Mouse (Mus musculus) midbrain, postnatal 0 days (tissue): ENCODE measurements around the gene Vash1. TPM values are rescaled to one million over a fixed set of nuclear protein-coding genes. Genes with fewer than 3 reads are reported as not detected.

ENCODE experiments used
- ATAC-seq: fragments of 200-750 bp; cut with Nextera tagmentation; 2 replicates; pipeline ENCODE4 v1.8.0; 2017; ENCODE audit warnings: moderate number of reproducible peaks, mild to moderate bottlenecking, moderate TSS enrichment, moderate library complexity; ENCODE audit not compliant: low FRiP score
- DNase-seq: peaks from one replicate; pipeline ENCODE4 v3.0.0-alpha.2; 2015; ENCODE audit warnings: low spot score
- H3K27ac ChIP-seq: fragments of 300-500 bp; sonication (generic); 2 replicates; pipeline ENCODE4 v1.5.1; 2014; ENCODE audit warnings: low read depth, mild to moderate bottlenecking, low read length, mixed read lengths
- H3K27me3 ChIP-seq: fragments of 300-500 bp; sonication (generic); 2 replicates; pipeline ENCODE4 v1.6.1; 2014; ENCODE audit warnings: low read length, control low read depth, mixed read lengths; ENCODE audit not compliant: insufficient read depth
- H3K36me3 ChIP-seq: fragments of 300-500 bp; sonication (generic); 2 replicates; pipeline ENCODE4 v1.6.1; 2014; ENCODE audit warnings: low read length, control low read depth, mixed read lengths; ENCODE audit not compliant: insufficient read depth
- H3K4me1 ChIP-seq: fragments of 300-500 bp; sonication (generic); 2 replicates; pipeline ENCODE4 v1.6.1; 2014; ENCODE audit warnings: mild to moderate bottlenecking, control low read depth, antibody characterized with exemption, low read length, mixed read lengths; ENCODE audit not compliant: insufficient read depth
- H3K4me2 ChIP-seq: fragments of 300-500 bp; sonication (generic); 2 replicates; pipeline ENCODE4 v1.6.1; 2014; ENCODE audit warnings: low read depth, mild to moderate bottlenecking, low read length, mixed read lengths; ENCODE audit not compliant: poor library complexity, severe bottlenecking
- H3K4me3 ChIP-seq: fragments of 300-500 bp; sonication (generic); 2 replicates; pipeline ENCODE4 v1.5.1; 2014; ENCODE audit warnings: low read depth, mild to moderate bottlenecking, low read length, moderate library complexity
- H3K9ac ChIP-seq: fragments of 300-500 bp; sonication (generic); replicated peaks from 2 replicates; pipeline ENCODE4 v1.6.1; 2014; ENCODE audit warnings: mild to moderate bottlenecking, low read length, moderate library complexity, mixed read lengths; ENCODE audit not compliant: poor library complexity, severe bottlenecking
- H3K9me3 ChIP-seq: fragments of 300-500 bp; sonication (generic); 2 replicates; pipeline ENCODE4 v1.6.1; 2016; ENCODE audit warnings: low read length, control low read depth
- CTCF ChIP-seq: IDR thresholded peaks from 2 replicates; pipeline ENCODE4 v1.5.1; 2016; ENCODE audit warnings: antibody characterized with exemption, mild to moderate bottlenecking
- WGBS: fragments of 180-500 bp; shearing (Covaris S2); extraction: QIAGEN DNeasy Blood & Tissue Kit; methylation state at CpG from one replicate; pipeline ENCODE4 v1.1.7; 2014; 5-methylcytosine and 5-hydroxymethylcytosine counted together
- polyA plus RNA-seq: library from polyadenylated mRNA; unstranded; fragments of >200 nt; fragmentation: Nextera tagmentation; extraction: Ambion mirVana; gene quantifications from 2 replicates; pipeline ENCODE4 v1.2.1, GENCODE M21; 2015
- total RNA-seq: library from RNA; depleted of rRNA; stranded (reverse); fragments of >200 nt; gene quantifications from 2 replicates; pipeline ENCODE4 v1.2.3, GENCODE M21; 2014

Gene Vash1
- total and polyA plus RNA-seq, 2 experiments from 2014 or later, result 25.4 to 89.4 TPM

DNA sequence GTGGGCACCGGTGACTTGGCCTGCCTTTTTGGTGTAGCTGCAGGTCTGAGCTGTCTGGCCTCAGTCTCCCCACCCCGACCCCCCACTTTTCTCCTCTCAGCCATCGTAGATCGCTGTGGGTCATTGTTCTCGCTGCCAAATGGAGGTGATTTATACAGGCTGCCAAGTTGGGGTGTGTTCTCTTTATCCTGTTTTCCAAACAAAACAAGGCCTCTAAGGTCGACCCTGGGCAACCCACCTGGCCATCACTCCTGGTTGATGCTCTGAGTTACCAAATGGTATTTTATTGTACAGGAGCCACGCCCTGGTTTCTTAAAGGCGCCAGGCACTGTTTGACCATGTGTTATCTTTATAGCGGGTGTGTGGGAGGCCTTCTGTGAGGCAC is 1.0 kb downstream of the Vash1 start:
- H3K27ac ChIP-seq, result peak overlapping the region; percentile 94
- 2% methylated on average over 9 of the region's 9 CpGs for WGBS
- no peaks in the 10 kb centered on the region for H3K9me3 ChIP-seq
- no peak for TF ChIP-seq CTCF
- H3K27me3 ChIP-seq, result no peaks in the 10 kb centered on the region
- ATAC-seq, result peak; percentile 11; the same call in 1 of the 2 replicates
- peak; percentile 56 for DNase-seq
- H3K4me1 ChIP-seq, result peaks cover 16% of the 10 kb centered on the region
- peaks cover 6% of the 10 kb centered on the region; the same call in 1 of the 2 replicates for H3K36me3 ChIP-seq
- peak overlapping the region; percentile 65 for H3K4me3 ChIP-seq
- peak overlapping the region; percentile 88 for H3K9ac ChIP-seq
- peak overlapping the region; percentile 84 for H3K4me2 ChIP-seq

GRCm38 (mm10) chr12:86679991-86680491 is 1.5 kb downstream of the Vash1 start:
- ATAC-seq (no peak), DNase-seq (no peak)
- peak overlapping the region; percentile 84 for H3K4me2 ChIP-seq
- H3K4me1 ChIP-seq, result peaks cover 16% of the 10 kb centered on the region
- H3K9me3 ChIP-seq, result no peaks in the 10 kb centered on the region
- H3K9ac ChIP-seq, result peak overlapping the region; percentile 88
- no peaks in the 10 kb centered on the region for H3K27me3 ChIP-seq
- peak overlapping the region; percentile 94 for H3K27ac ChIP-seq
- H3K4me3 ChIP-seq, result peak overlapping the region; percentile 65
- WGBS, result 19% methylated on average over 12 of the region's 12 CpGs
- TF ChIP-seq CTCF, result no peak
- peaks cover 7% of the 10 kb centered on the region; the same call in 1 of the 2 replicates for H3K36me3 ChIP-seq

GRCm38 (mm10) chr12:86680591-86681193 is 2.2 kb downstream of the Vash1 start:
- Histone ChIP-seq H3K27ac (peak overlapping the region; percentile 94; the same call in 1 of the 2 replicates), H3K36me3 (peaks cover 11% of the 10 kb centered on the region; the same call in 1 of the 2 replicates), H3K9me3 (no peaks in the 10 kb centered on the region), H3K4me2 (peak overlapping the region; percentile 84), H3K9ac (peak overlapping the region; percentile 88), H3K4me1 (peaks cover 16% of the 10 kb centered on the region), H3K27me3 (no peaks in the 10 kb centered on the region), H3K4me3 (peak overlapping the region; percentile 65)
- WGBS, result 13% methylated on average over 11 of the region's 11 CpGs
- peak; percentile 25; the same call in 1 of the 2 replicates for ATAC-seq
- DNase-seq, result peak; percentile 81
- TF ChIP-seq CTCF, result peak; percentile 64

DNA sequence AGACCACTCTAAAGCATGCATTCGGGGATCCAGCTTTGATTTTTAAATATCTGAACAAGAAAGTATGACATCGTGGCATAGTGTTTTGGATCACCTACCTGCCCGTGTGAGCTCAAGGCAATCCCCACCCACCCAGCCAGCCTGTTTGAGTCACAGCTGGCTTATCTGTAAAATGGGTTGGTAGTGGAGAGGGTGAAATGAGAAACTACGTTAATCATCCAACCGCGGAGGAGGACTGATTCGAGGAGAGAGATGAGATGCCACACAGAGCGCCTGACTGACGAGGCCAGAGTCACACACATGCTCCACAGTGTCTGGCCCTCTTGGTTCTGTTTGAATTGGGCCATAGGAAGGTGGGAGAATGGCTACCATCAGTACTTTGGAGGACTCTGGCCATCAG is 3.1 kb downstream of the Vash1 start:
- DNase-seq (no peak), ATAC-seq (no peak)
- WGBS, result 83% methylated on average over 9 of the region's 9 CpGs
- peaks cover 16% of the 10 kb centered on the region; the same call in 1 of the 2 replicates for H3K36me3 ChIP-seq
- no peak for TF ChIP-seq CTCF
- H3K4me3 ChIP-seq, result peak overlapping the region; percentile 65
- H3K27me3 ChIP-seq, result no peaks in the 10 kb centered on the region
- H3K9me3 ChIP-seq, result no peaks in the 10 kb centered on the region
- H3K4me2 ChIP-seq, result peak overlapping the region; percentile 84
- no peak overlapping the region for H3K9ac ChIP-seq
- no peak overlapping the region for H3K27ac ChIP-seq
- peaks cover 16% of the 10 kb centered on the region for H3K4me1 ChIP-seq

DNA sequence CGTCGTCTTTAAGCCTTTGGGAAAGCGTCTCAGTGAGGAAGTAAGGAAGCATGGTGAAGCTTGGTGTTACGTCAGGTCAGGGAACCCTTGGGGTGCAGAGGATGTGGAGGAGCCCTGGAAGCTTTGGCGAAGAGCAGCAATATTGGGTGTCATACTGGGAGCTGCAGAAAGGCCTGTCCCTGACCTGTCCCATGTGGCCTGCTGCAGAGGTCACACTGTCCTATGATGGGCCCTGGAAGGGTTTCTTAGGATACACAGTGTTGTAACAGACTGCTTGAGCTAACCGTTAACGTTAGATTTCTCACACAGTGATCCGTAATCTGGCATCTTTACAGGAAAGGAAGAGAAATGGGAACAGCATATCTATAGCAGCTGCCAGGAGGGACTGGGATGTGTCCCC is 3.7 kb downstream of the Vash1 start:
- DNase-seq (no peak), ATAC-seq (no peak)
- Histone ChIP-seq H3K4me2 (peak overlapping the region; percentile 84), H3K9me3 (no peaks in the 10 kb centered on the region), H3K9ac (no peak overlapping the region), H3K27ac (no peak overlapping the region), H3K4me1 (peaks cover 16% of the 10 kb centered on the region), H3K4me3 (peak overlapping the region; percentile 65), H3K36me3 (peaks cover 18% of the 10 kb centered on the region; the same call in 1 of the 2 replicates), H3K27me3 (no peaks in the 10 kb centered on the region)
- WGBS, result 78% methylated on average over 8 of the region's 8 CpGs
- TF ChIP-seq CTCF, result no peak

GRCm38 (mm10) chr12:86683698-86684097 is 5.2 kb downstream of the Vash1 start:
- no peaks in the 10 kb centered on the region for H3K27me3 ChIP-seq
- H3K4me2 ChIP-seq, result no peak overlapping the region

More at GRCm38 (mm10) chr12:86683698-86684097, 5.2 kb downstream of the Vash1 start:
- H3K4me3 ChIP-seq, result no peak overlapping the region
- DNase-seq (no peak), ATAC-seq (no peak)
- no peaks in the 10 kb centered on the region for H3K9me3 ChIP-seq
- TF ChIP-seq CTCF, result no peak
- peaks cover 27% of the 10 kb centered on the region; the same call in 1 of the 2 replicates for H3K36me3 ChIP-seq
- H3K27ac ChIP-seq, result no peak overlapping the region
- H3K4me1 ChIP-seq, result peaks cover 16% of the 10 kb centered on the region
- no peak overlapping the region for H3K9ac ChIP-seq
- WGBS, result 78% methylated on average over 7 of the region's 7 CpGs
